Mouse (Mus musculus): ENCODE results near the gene 2510039O18Rik. TPM values are rescaled to one million over a fixed set of nuclear protein-coding genes. Genes with fewer than 3 reads are reported as not detected.

The 2510039O18Rik gene
- total and polyA plus RNA-seq, 3 experiments = 23.9 to 32.8 (median 27.9) TPM

DNA sequence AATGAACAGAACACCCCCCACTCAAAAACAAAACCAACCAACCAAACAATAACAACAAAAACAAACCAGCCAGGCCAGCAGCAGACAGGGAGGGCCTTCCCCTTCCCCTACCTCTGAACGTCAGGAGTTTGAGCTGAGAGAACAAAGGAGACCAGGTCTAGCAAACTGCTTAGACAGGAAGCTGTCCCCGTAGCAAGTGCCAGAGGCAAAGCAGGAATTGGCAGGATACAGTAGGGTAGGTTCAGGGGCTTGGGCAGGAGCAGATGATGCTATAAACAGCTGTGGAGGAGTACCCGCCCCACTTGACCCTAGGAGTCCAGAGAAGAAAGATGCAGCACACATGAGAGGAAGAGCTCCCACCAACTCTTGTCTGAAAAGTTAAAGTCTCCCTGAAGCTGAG lies 6.6 kb upstream of the 2510039O18Rik start:
- TF ChIP-seq CTCF (conservative IDR thresholded peaks at IDR 0.05 in 1 of 2, IDR thresholded peaks at IDR 0.05 in 1 of 2; ENCODE audit: low read depth in 2 of 2, low read length in 2 of 2) (no peak), POLR2AphosphoS2 (IDR thresholded peaks at IDR 0.05; ENCODE audit: low read depth, low read length) (no peak), ELF1 (IDR thresholded peaks at IDR 0.05; ENCODE audit: low read depth, low read length) (no peak), EP300 (IDR thresholded peaks at IDR 0.05; ENCODE audit: low read length) (no peak), ZC3H11A (IDR thresholded peaks at IDR 0.05; ENCODE audit: low read depth, low read length) (no peak), MXI1 (IDR thresholded peaks at IDR 0.05; ENCODE audit: low read depth, low read length) (no peak), ETS1 (conservative IDR thresholded peaks at IDR 0.05; ENCODE audit: low read depth, low read length) (no peak), UBTF (IDR thresholded peaks at IDR 0.05; ENCODE audit: low read depth, low read length) (no peak), RCOR1 (conservative IDR thresholded peaks at IDR 0.05; ENCODE audit: low read depth, low read length) (no peak), MAX (IDR thresholded peaks at IDR 0.05; ENCODE audit: low read length) (no peak), PAX5 (IDR thresholded peaks at IDR 0.05; ENCODE audit: low read length) (no peak), TCF12 (IDR thresholded peaks at IDR 0.05; ENCODE audit: low read depth, low read length) (no peak), JUND (conservative IDR thresholded peaks at IDR 0.05; ENCODE audit: low read depth, low read length) (no peak), CHD1 (IDR thresholded peaks at IDR 0.05; ENCODE audit: low read depth, low read length) (no peak), E2F4 (IDR thresholded peaks at IDR 0.05; ENCODE audit: insufficient replicate concordance, low read depth, low read length) (no peak), USF2 (conservative IDR thresholded peaks at IDR 0.05; ENCODE audit: low read depth, low read length) (no peak), KAT2A (IDR thresholded peaks at IDR 0.05; ENCODE audit: insufficient replicate concordance, low read length) (no peak)
- Histone ChIP-seq H3K27me3 (replicated peaks) (peaks cover 57% of the 10 kb centered on the region), H3K27ac (ENCODE audit: insufficient read depth, low read depth) (no peak overlapping the region), H3K9ac (ENCODE audit: insufficient read depth, low read depth) (no peak overlapping the region), H3K4me3 (replicated peaks in 1 of 3; ENCODE audit: low read depth in 2 of 3, low read length in 2 of 3, poor library complexity in 1 of 3) (no peak overlapping the region), H3K9me3 (replicated peaks; ENCODE audit: low read length) (no peaks in the 10 kb centered on the region), H3K36me3 (replicated peaks in 1 of 2; ENCODE audit: control insufficient read depth in 1 of 2, insufficient read depth in 1 of 2, low read length in 1 of 2) (no peaks in the 10 kb centered on the region), H3K4me2 (ENCODE audit: insufficient read depth, low read depth, poor library complexity, severe bottlenecking) (no peak overlapping the region), H3K79me2 (replicated peaks; ENCODE audit: control insufficient read depth, extremely low read depth, insufficient read depth, poor library complexity, severe bottlenecking) (no peaks in the 10 kb centered on the region), H3K4me1 (ENCODE audit: control insufficient read depth in 1 of 2, insufficient read depth in 2 of 2) (peaks cover 10 to 18% of the 10 kb centered on the region in 2 experiments)
- DNase-seq (ENCODE audit: extremely low read depth) = no peak
- in situ Hi-C loops (cut with MboI; ENCODE audit: low pct_ligation_motif_present, low pct_unique_long_range_greater_than_20kb, low sequenced_read_pairs) (no loop called here), dilution Hi-C loops (cut with MboI; ENCODE audit: extremely low pct_ligation_motif_present, extremely low pct_unique_long_range_greater_than_20kb, low sequenced_read_pairs) (no loop called here)

DNA sequence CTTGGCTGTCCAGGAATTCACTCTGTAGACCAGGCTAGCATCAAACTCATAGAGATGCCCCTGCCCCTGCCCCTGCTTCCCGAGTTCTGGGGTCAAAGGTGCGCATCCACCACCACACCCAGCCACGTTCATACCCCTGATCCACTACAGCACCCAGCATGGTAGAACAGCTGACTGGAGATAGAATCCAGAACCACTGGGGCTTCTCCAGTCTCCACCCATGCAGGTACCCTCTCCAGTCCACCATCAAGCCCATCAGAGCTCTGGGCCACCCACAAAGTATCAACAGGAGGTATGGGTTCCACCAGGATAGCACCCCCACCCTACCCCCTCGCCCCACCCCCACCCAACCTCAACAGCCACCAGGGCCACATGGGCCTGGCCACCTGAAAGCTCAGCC lies 6.1 kb upstream of the 2510039O18Rik start:
- H3K27ac ChIP-seq (ENCODE audit: insufficient read depth, low read depth) = no peak overlapping the region
- no peak overlapping the region for H3K9ac ChIP-seq (ENCODE audit: insufficient read depth, low read depth)
- H3K4me3 ChIP-seq (replicated peaks in 1 of 3; ENCODE audit: low read depth in 2 of 3, low read length in 2 of 3, poor library complexity in 1 of 3) = no peak overlapping the region
- DNase-seq (ENCODE audit: extremely low read depth) = no peak
- dilution Hi-C loops (cut with MboI; ENCODE audit: extremely low pct_ligation_motif_present, extremely low pct_unique_long_range_greater_than_20kb, low sequenced_read_pairs) (no loop called here), in situ Hi-C loops (cut with MboI; ENCODE audit: low pct_ligation_motif_present, low pct_unique_long_range_greater_than_20kb, low sequenced_read_pairs) (no loop called here)
- peaks cover 10 to 18% of the 10 kb centered on the region in 2 experiments for H3K4me1 ChIP-seq (ENCODE audit: control insufficient read depth in 1 of 2, insufficient read depth in 2 of 2)
- H3K4me2 ChIP-seq (ENCODE audit: insufficient read depth, low read depth, poor library complexity, severe bottlenecking) = no peak overlapping the region
- no peak for TF ChIP-seq MAX (IDR thresholded peaks at IDR 0.05; ENCODE audit: low read length)
- TF ChIP-seq CTCF (conservative IDR thresholded peaks at IDR 0.05 in 1 of 2, IDR thresholded peaks at IDR 0.05 in 1 of 2; ENCODE audit: low read depth in 2 of 2, low read length in 2 of 2) = no peak
- TF ChIP-seq USF2 (conservative IDR thresholded peaks at IDR 0.05; ENCODE audit: low read depth, low read length) = no peak
- no peak for TF ChIP-seq UBTF (IDR thresholded peaks at IDR 0.05; ENCODE audit: low read depth, low read length)
- TF ChIP-seq JUN (IDR thresholded peaks at IDR 0.05; ENCODE audit: insufficient read depth, low read depth, low read length) = no peak
- TF ChIP-seq CHD1 (IDR thresholded peaks at IDR 0.05; ENCODE audit: low read depth, low read length) = no peak
- no peak for TF ChIP-seq SMC3 (IDR thresholded peaks at IDR 0.05; ENCODE audit: low read depth, low read length)
- no peak for TF ChIP-seq MXI1 (IDR thresholded peaks at IDR 0.05; ENCODE audit: low read depth, low read length)
- no peak for TF ChIP-seq TCF12 (IDR thresholded peaks at IDR 0.05; ENCODE audit: low read depth, low read length)
- TF ChIP-seq ZKSCAN1 (IDR thresholded peaks at IDR 0.05; ENCODE audit: borderline replicate concordance, low read depth, low read length) = no peak
- TF ChIP-seq PAX5 (IDR thresholded peaks at IDR 0.05; ENCODE audit: low read length) = no peak
- no peak for TF ChIP-seq GABPA (IDR thresholded peaks at IDR 0.05; ENCODE audit: insufficient replicate concordance, low read depth, low read length)
- TF ChIP-seq HCFC1 (IDR thresholded peaks at IDR 0.05; ENCODE audit: low read depth, low read length) = no peak
- no peaks in the 10 kb centered on the region for H3K36me3 ChIP-seq (replicated peaks in 1 of 2; ENCODE audit: control insufficient read depth in 1 of 2, insufficient read depth in 1 of 2, low read length in 1 of 2)
- no peaks in the 10 kb centered on the region for H3K9me3 ChIP-seq (replicated peaks; ENCODE audit: low read length)
- no peaks in the 10 kb centered on the region for H3K79me2 ChIP-seq (replicated peaks; ENCODE audit: control insufficient read depth, extremely low read depth, insufficient read depth, poor library complexity, severe bottlenecking)
- peaks cover 56% of the 10 kb centered on the region for H3K27me3 ChIP-seq (replicated peaks)

All from CH12.LX (cell line).